ENCODE assay signal across 13 mouse cellular contexts in the genomic region with DNA sequence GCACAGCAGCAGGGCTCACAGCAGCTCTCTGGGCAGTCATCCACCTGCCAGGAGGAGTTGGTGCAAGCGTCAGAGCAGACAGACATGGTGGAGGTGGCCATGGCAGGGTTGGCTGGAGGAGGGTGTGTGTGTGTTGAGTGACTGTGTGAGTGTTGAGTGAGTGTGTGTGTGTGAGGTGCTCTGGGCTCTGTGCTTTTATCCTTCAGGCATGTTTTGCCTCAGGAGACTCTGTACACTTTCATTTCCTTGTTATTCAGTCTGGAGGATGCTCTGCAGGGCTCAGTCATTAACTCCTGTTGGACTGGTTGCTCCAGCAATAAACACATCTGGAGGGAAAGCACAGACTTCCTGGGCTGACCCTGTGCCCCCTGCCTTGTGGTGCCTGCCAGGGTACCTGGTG. TPM values are rescaled to one million over a fixed set of nuclear protein-coding genes. Genes with fewer than 3 reads are reported as not detected.
DNase-seq lines count a peak whose midpoint lies in the region; ATAC-seq and TF ChIP-seq lines count a peak whose summit lies in the region.
"Not testable (repeated sequence)": the region's sequence is repeated elsewhere in the genome, so short reads cannot be mapped to it uniquely, and the experiment has no call there.
"Had no signal": no experiment of that assay in that cellular context is flagged by ENCODE, and none has a peak within 500 bp of the region (broad histone marks: within the 10 kb centered on the region; RNA-seq: fewer than 3 reads in every experiment).

A gene (minus strand): TSS at position 101 of the 400 bp plus-strand sequence.

- not testable (repeated sequence) for H3K4me2 ChIP-seq in midbrain, embryonic 13.5 days (replicated peaks); myocyte (ENCODE audit: low read depth)

- not testable (repeated sequence) for H3K79me2 ChIP-seq in myocyte (ENCODE audit: control insufficient read depth, insufficient read depth)

- not testable (repeated sequence) for H3K36me3 ChIP-seq in forebrain, embryonic 10.5 days (replicated peaks); limb, embryonic 10.5 days; megakaryocyte, embryonic 14.5 days (replicated peaks; ENCODE audit: low read length); midbrain, embryonic 13.5 days; myocyte (ENCODE audit: control insufficient read depth, insufficient read depth)

- DNase-seq in forebrain, embryonic 10.5 days (ENCODE audit: extremely low spot score, low spot score); limb, embryonic 10.5 days (ENCODE audit: low spot score): not testable (repeated sequence)
- DNase-seq in heart, adult 11 months, result peak; percentile 84

- not testable (repeated sequence) for ATAC-seq in midbrain, embryonic 13.5 days

- H3ac ChIP-seq in myocyte (ENCODE audit: control insufficient read depth, insufficient read length), result peak within 1 kb of the TSS; percentile 3

- not testable (repeated sequence) for H3K4me3 ChIP-seq in forebrain, embryonic 10.5 days; limb, embryonic 10.5 days; midbrain, embryonic 13.5 days (replicated peaks); myocyte
- H3K4me3 ChIP-seq in megakaryocyte, embryonic 14.5 days (replicated peaks), result peak within 1 kb of the TSS; percentile 50

- not testable (repeated sequence) for H3K27me3 ChIP-seq in forebrain, embryonic 10.5 days (ENCODE audit: poor library complexity, severe bottlenecking); limb, embryonic 10.5 days (ENCODE audit: low read depth, poor library complexity, severe bottlenecking); midbrain, embryonic 13.5 days; myocyte (ENCODE audit: control insufficient read depth, insufficient read depth, insufficient read length)
- H3K27me3 ChIP-seq in megakaryocyte, embryonic 14.5 days (replicated peaks), result peaks cover 23% of the 10 kb centered on the region

- H3K27ac ChIP-seq in forebrain, embryonic 10.5 days, result 0 out of 2 replicates have a peak within 1 kb of the TSS, but pooled peaks have one; percentile 20
- H3K27ac ChIP-seq in limb, embryonic 10.5 days, result peak within 1 kb of the TSS; percentile 46
- H3K27ac ChIP-seq in midbrain, embryonic 13.5 days, result peak within 1 kb of the TSS; percentile 35; the same call in 1 of the 2 replicates

- not testable (repeated sequence) for H3K9me3 ChIP-seq in forebrain, embryonic 10.5 days; limb, embryonic 10.5 days (replicated peaks); midbrain, embryonic 13.5 days
- peaks cover 29% of the 10 kb centered on the region for H3K9me3 ChIP-seq in megakaryocyte, embryonic 14.5 days

- 67% methylated on average over 1 of the region's 1 CpGs for WGBS in forebrain, embryonic 10.5 days
- WGBS in limb, embryonic 10.5 days, result 42% methylated on average over 1 of the region's 1 CpGs
- 50% methylated on average over 1 of the region's 1 CpGs for WGBS in midbrain, embryonic 13.5 days

- not testable (repeated sequence) for TF ChIP-seq POLR2A in myocyte (IDR thresholded peaks at IDR 0.05; ENCODE audit: insufficient read length, low read depth)

- not testable (repeated sequence) for H3K4me1 ChIP-seq in forebrain, embryonic 10.5 days; megakaryocyte, embryonic 14.5 days; midbrain, embryonic 13.5 days (replicated peaks)
- H3K4me1 ChIP-seq in limb, embryonic 10.5 days, result peaks cover 26% of the 10 kb centered on the region

- H3K9ac ChIP-seq in midbrain, embryonic 13.5 days (replicated peaks), result not testable (repeated sequence)

RNA-seq across cellular contexts. Expression of the gene that starts here (rescaled TPM):
- polyA plus RNA-seq in forebrain, embryonic 10.5 days (2016; fragmentation: Nextera tagmentation; extraction: Ambion mirVana), result not detected in 2 replicates
- polyA plus RNA-seq in limb, embryonic 10.5 days (2016; fragmentation: Nextera tagmentation; extraction: Ambion mirVana), result not detected in 2 replicates
- not detected in 2 replicates for polyA plus RNA-seq in megakaryocyte, embryonic 14.5 days (2012; ENCODE audit: insufficient read depth, low replicate concordance)
- not detected in 2 replicates for polyA plus RNA-seq in midbrain, embryonic 13.5 days (2015; fragmentation: Nextera tagmentation; extraction: Ambion mirVana)
- polyA plus RNA-seq in myocyte (2012; fragmentation: generic; extraction: Trizol), result not detected
- polyA plus RNA-seq: activated CD4-positive, CD25-positive, alpha-beta regulatory T cell, adult 4 months; adrenal gland, adult 2 months; brain, embryonic 14.5 days; C2C12; CD4-positive, CD25-positive, alpha-beta regulatory T cell, adult 4 months; G1E; Patski had no signal
